Mouse (Mus musculus): Measurements from ENCODE around the gene Shisa5.

DNA sequence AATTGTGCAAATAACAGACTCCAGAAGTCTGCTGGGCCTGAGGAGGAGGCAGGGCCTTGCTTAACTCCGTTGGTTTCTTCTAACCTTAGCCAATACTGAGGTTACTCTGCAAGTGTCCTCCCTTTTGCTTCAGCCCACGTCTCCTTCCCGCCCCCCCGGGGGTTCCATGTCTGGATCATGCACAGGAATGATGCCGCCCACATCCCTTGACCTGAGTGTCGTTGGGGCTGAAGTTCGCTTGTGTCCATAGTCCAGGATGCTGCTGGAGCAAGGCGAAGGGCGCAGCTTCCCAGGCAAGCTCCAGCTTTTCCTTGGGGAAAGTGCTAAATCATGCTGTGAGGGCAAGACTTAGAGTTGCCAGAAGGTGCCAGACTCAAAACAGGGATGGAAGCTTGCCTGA, 42.0 kb upstream of the Shisa5 start:
- no peak for TF ChIP-seq USF1 (IDR thresholded peaks at IDR 0.05; ENCODE audit: low read depth)
- no peak for TF ChIP-seq MAX (IDR thresholded peaks at IDR 0.05; ENCODE audit: low read depth)
- TF ChIP-seq POLR2A (IDR thresholded peaks at IDR 0.05; ENCODE audit: insufficient read length, low read depth): no peak
- TF ChIP-seq E2F4 (IDR thresholded peaks at IDR 0.05; ENCODE audit: insufficient read depth): no peak
- TF ChIP-seq POLR2AphosphoS2 (IDR thresholded peaks at IDR 0.05; ENCODE audit: insufficient read length, low read depth): no peak
- TF ChIP-seq REST (IDR thresholded peaks at IDR 0.05; ENCODE audit: insufficient read depth, insufficient read length): no peak
- TF ChIP-seq MYOD1 (IDR thresholded peaks at IDR 0.05; ENCODE audit: control insufficient read depth in 1 of 3, insufficient read length in 2 of 3, low read depth in 2 of 3): no peak
